Mouse (Mus musculus) megakaryocyte, embryonic 14.5 days (primary cell): Measurements from ENCODE around the gene Anks1b.

Experiments used
- FLI1 ChIP-seq: IDR thresholded peaks from 2 replicates; pipeline ENCODE4 v1.6.1; 2012; ENCODE audit warnings: low read length, inconsistent platforms, mixed read lengths
- GATA1 ChIP-seq: IDR thresholded peaks from 3 replicates; pipeline ENCODE4 v1.6.1; 2012; ENCODE audit warnings: mixed read lengths, low read length, inconsistent platforms, borderline replicate concordance

GRCm38 (mm10) chr10:90237290-90237689 is 364.0 kb downstream of the Anks1b start:
- TF ChIP-seq GATA1 (no peak), FLI1 (no peak)
